Mouse (Mus musculus) cerebellum, postnatal 25 days (tissue): ENCODE results near the gene Kng1.

Source experiments
- DNase-seq, 2 experiments: peaks; one replicate each; pipeline ENCODE4 v3.0.0; 2021; ENCODE audit warnings: mixed read lengths in 2 of 2

The Kng1 gene

DNA sequence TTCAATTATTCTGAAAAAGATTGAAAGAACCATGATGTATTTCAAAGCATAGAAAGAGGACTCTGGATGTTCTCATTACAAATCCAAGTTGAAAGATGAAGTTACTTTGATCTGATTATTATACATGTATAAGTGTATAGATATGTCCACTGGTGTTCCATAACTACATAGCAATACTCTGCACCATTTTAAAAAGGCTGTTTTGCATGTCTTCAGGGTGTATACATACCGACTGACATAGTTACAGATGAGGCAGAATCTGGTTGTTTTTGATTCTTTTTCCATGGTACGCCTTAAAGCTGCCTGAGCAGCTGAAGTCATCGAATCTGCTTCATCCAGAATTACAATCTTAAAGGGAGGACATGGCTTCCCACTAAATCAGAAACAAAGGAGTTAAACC is 57.8 kb downstream of the Kng1 start:
- DNase-seq: no peak

DNA sequence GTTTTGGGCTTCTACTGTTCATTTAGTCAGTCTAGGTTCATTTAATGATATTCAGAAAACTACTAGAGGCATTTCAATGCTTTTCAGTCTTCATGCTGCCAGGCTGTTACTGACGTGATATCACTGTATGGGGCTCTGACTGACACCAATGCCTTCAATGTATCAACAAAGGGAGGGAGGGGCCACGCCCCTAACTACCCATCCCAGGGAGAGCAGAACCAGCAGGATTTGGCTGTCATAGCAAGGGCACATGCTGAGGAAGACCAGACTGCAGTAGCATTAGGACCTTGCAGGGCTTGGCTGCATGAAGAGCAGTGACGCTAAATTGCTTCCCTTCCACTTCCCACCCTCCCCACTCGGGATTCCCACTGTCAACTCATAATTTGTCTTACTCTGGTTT is 59.5 kb downstream of the Kng1 start:
- DNase-seq: no peak

- no peak for DNase-seq
Observed at GRCm38 (mm10) chr16:23122446-23122845, 64.8 kb downstream of the Kng1 start.

GRCm38 (mm10) chr16:23123104-23123503 is 65.4 kb downstream of the Kng1 start:
- DNase-seq: no peak

DNA sequence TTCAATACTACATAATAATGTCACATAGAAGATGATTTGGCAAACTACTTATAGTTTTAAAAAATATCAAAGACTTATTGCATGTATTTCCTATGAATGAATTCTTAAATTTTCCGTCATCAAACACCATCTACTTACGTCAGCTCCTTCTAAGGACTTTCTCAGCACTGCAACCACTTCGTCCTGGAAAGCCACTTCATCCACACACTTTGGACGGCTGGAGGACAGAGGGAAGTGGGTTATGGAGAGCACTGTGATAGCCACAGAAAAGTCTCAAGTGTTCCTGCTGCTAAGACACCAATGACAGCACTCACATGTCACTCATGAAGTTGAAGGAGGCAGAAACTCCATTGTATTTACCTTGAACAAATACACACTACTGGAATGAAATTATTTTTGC is 66.7 kb downstream of the Kng1 start:
- no peak for DNase-seq

DNA sequence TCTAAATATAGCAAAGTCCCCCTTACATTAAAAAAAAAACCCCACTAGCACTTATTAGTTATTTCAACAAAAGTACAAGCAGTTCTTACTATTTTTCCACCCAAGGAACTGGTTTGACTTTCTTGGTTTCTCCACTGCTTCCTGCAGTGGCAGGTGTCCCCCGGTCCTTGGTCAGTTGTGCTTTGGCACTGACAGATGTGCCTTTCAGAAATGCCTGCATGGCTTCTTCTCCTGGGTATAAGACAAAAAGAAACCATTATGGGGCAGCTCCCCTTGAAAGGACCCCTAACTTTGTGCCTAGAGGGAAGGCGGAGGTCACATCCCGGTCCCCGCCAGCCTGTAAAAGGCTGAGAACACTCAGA is 69.6 kb downstream of the Kng1 start:
- no peak for DNase-seq

DNA sequence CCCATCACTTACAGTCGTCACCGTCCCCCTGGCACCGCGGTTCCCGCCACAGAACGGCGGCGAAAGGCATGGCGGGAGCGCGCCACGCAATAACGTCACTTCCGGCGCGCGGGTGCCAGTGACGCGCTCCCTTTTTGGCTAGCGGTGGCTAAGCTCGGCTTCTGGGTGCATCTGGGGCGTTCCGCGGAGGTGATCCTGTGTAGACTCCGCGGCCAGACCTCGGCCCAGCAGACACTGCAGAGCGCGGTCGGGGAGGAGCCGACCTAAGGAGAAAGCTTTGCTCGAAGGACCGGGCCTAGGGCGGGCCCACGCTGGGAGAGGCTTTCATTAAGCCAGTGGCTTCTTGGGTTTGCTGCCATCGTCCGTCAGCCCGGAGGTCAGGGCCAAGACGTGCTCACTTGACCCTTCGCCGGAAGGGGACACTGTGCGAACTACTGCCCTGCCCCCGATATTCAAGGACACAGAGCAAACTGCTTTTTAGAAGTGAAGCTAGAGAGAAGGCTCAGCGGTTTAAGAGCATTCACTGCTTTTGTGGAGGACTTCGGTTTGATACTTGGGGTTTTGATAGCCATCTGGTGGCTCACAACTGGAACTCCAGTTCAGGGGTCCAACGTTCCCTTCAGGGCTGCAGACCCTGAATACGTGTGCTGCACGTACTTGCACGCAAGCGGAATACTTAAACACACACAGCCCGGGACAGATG is 70.2 kb downstream of the Kng1 start, which contains the start of gene Rfc4:
TSS of gene Rfc4 (minus strand) at position 65 of the 703 bp plus-strand sequence.
- peak; percentile 97 for DNase-seq

DNA sequence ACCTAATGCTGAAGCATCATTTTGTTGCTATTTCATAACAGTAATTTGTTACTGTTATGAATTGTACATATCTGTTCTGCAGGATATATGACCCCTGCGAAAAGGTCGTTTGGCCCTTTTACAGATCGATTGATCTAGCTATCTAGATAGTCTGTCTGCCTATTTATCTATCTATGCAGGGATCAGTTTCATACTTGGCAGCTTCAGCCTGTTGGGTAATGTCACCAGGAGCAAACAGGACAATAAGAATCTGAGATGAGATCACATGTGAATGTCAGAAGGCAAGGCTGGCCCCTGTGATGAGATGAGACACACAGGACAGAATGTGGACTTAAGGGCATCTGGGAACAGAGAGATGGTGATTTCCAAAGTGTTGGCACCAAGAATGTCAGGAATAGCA is 72.6 kb downstream of the Kng1 start:
- no peak for DNase-seq
